Mouse (Mus musculus): ENCODE measurements at regions not wholly inside any gene's neighbourhood (a gene's known extent, or its start where the extent isn't known, plus 50 kb on each side); places are given as distances from the start of the nearest gene placed in this dataset.
A peak's percentile ranks its signal among the peaks of the same experiment; 100 is the strongest.
"Not testable (repeated sequence)": the region's sequence is repeated elsewhere in the genome, so short reads cannot be mapped to it uniquely, and the experiment has no call there.

GRCm38 (mm10) chr8:126772748-126773147 lies 172.9 kb downstream of the Tomm20 start:
- no peak for ATAC-seq

GRCm38 (mm10) chr8:126772194-126772593 lies 173.4 kb downstream of the Tomm20 start:
- no peak for ATAC-seq

GRCm38 (mm10) chr8:126770374-126770773 lies 175.3 kb downstream of the Tomm20 start:
- not testable (repeated sequence) for ATAC-seq

- ATAC-seq, result no peak
Measured at GRCm38 (mm10) chr8:126768142-126768541, 174.4 kb upstream of the Irf2bp2 start.

- no peak for ATAC-seq
Measured at GRCm38 (mm10) chr8:126767341-126767740, 173.6 kb upstream of the Irf2bp2 start.

- ATAC-seq, result no peak
Measured at GRCm38 (mm10) chr8:126765693-126766238, 172.0 kb upstream of the Irf2bp2 start.

- ATAC-seq, result no peak
Measured at GRCm38 (mm10) chr8:126763600-126763999, 169.8 kb upstream of the Irf2bp2 start.

GRCm38 (mm10) chr8:126759711-126760110 lies 165.9 kb upstream of the Irf2bp2 start:
- ATAC-seq, result no peak

- no peak for ATAC-seq
Measured at GRCm38 (mm10) chr8:126758951-126759350, 165.2 kb upstream of the Irf2bp2 start.

GRCm38 (mm10) chr8:126757951-126758757 lies 164.4 kb upstream of the Irf2bp2 start:
- ATAC-seq, result peak; percentile 93

GRCm38 (mm10) chr8:126756300-126757097 lies 162.7 kb upstream of the Irf2bp2 start:
- no peak for ATAC-seq

GRCm38 (mm10) chr8:126755669-126756068 lies 161.9 kb upstream of the Irf2bp2 start:
- ATAC-seq, result no peak

- no peak for ATAC-seq
Measured at GRCm38 (mm10) chr8:126754361-126754809, 160.6 kb upstream of the Irf2bp2 start.

GRCm38 (mm10) chr8:126753059-126753855 lies 159.5 kb upstream of the Irf2bp2 start:
- ATAC-seq, result no peak

- ATAC-seq, result no peak
Measured at GRCm38 (mm10) chr8:126751416-126752140, 157.8 kb upstream of the Irf2bp2 start.

GRCm38 (mm10) chr8:126745992-126746775 lies 152.4 kb upstream of the Irf2bp2 start:
- no peak for ATAC-seq

- no peak for ATAC-seq
Measured at GRCm38 (mm10) chr8:126744747-126745382, 151.1 kb upstream of the Irf2bp2 start.

GRCm38 (mm10) chr8:126743296-126743695 lies 149.5 kb upstream of the Irf2bp2 start:
- no peak for ATAC-seq

- ATAC-seq, result no peak
Measured at GRCm38 (mm10) chr8:126742081-126742480, 148.3 kb upstream of the Irf2bp2 start.

- no peak for ATAC-seq
Measured at GRCm38 (mm10) chr8:126741031-126741430, 147.2 kb upstream of the Irf2bp2 start.
